ENCODE assay signal across 29 mouse cellular contexts in the genomic region with DNA sequence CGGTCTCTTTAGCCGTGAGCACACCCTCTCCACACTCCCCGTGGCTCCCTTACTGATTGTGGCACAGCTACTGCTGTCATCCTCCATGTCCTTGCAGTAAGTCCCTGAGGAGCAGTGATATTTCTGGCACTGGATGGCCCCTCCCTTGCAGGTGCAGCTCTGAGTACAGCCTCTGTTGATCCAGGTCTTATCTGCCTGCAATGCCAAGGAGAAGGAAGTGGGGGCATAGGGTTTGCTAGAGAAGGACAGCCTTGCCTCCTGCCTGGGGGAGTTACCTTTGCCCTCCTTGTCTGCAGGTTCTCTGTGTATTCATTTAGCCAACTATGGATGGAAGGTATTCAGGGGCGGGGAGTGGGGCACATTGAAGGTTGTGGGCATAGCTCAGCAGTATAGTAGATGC. TPM values are rescaled to one million over a fixed set of nuclear protein-coding genes. Genes with fewer than 3 reads are reported as not detected.
DNase-seq lines count a peak whose midpoint lies in the region; ATAC-seq and TF ChIP-seq lines count a peak whose summit lies in the region.
"Had no signal": no experiment of that assay in that cellular context is flagged by ENCODE, and none has a peak within 500 bp of the region (broad histone marks: within the 10 kb centered on the region; RNA-seq: fewer than 3 reads in every experiment).

No protein-coding gene starts in this region.

- H3K9ac ChIP-seq in lung, embryonic 16.5 days (ENCODE audit: low read length), result no peak overlapping the region
- H3K9ac ChIP-seq in intestine, embryonic 15.5 days, result no peak overlapping the region
- no peak overlapping the region for H3K9ac ChIP-seq in stomach, embryonic 16.5 days (ENCODE audit: low read length)
- H3K9ac ChIP-seq: embryonic facial prominence, embryonic 13.5 days; forebrain, embryonic 12.5 days; forebrain, embryonic 15.5 days; hindbrain, embryonic 12.5 days; hindbrain, embryonic 15.5 days had no signal

- TF ChIP-seq POLR2A in small intestine, adult 2 months (IDR thresholded peaks at IDR 0.05; ENCODE audit: low read depth, low read length), result no peak

- ATAC-seq in lung, embryonic 16.5 days (ENCODE audit: low read depth), result peak; percentile 34; the same call in 1 of the 2 replicates
- ATAC-seq in intestine, embryonic 15.5 days, result peak; percentile 89
- ATAC-seq in stomach, embryonic 16.5 days (ENCODE audit: insufficient read depth, low FRiP score), result peak; percentile 90
- ATAC-seq: forebrain, embryonic 15.5 days; Patski had no signal

- H3K27me3 ChIP-seq in lung, embryonic 16.5 days (ENCODE audit: control insufficient read depth, insufficient read depth, low read depth, low read length), result no peaks in the 10 kb centered on the region
- no peaks in the 10 kb centered on the region for H3K27me3 ChIP-seq in intestine, embryonic 15.5 days (replicated peaks)
- H3K27me3 ChIP-seq in small intestine, adult 2 months (ENCODE audit: control insufficient read depth, insufficient read depth, low read length), result no peaks in the 10 kb centered on the region
- no peaks in the 10 kb centered on the region for H3K27me3 ChIP-seq in stomach, embryonic 16.5 days (ENCODE audit: control insufficient read depth, insufficient read depth, low read length)
- H3K27me3 ChIP-seq: embryonic facial prominence, embryonic 13.5 days; forebrain, embryonic 15.5 days; hindbrain, embryonic 12.5 days; hindbrain, embryonic 15.5 days; Patski had no signal

- no peak overlapping the region for H3K4me3 ChIP-seq in lung, embryonic 16.5 days (ENCODE audit: low read length)
- no peak overlapping the region for H3K4me3 ChIP-seq in intestine, embryonic 15.5 days (replicated peaks)
- H3K4me3 ChIP-seq in small intestine, adult 2 months (ENCODE audit: low read depth, low read length), result no peak overlapping the region; the same call in 1 of the 2 replicates
- no peak overlapping the region for H3K4me3 ChIP-seq in stomach, embryonic 16.5 days (replicated peaks; ENCODE audit: low read length)
- H3K4me3 ChIP-seq: embryonic facial prominence, embryonic 10.5 days; embryonic facial prominence, embryonic 13.5 days; erythroblast, embryonic 14.5 days; forebrain, embryonic 12.5 days; forebrain, embryonic 15.5 days; heart, adult 2 months; hindbrain, embryonic 12.5 days; hindbrain, embryonic 15.5 days had no signal

- no peak overlapping the region for H3K4me2 ChIP-seq in lung, embryonic 16.5 days (ENCODE audit: low read depth, low read length)
- peak overlapping the region; percentile 19; the same call in 1 of the 2 replicates for H3K4me2 ChIP-seq in intestine, embryonic 15.5 days (replicated peaks)
- peak overlapping the region; percentile 3; the same call in 1 of the 2 replicates for H3K4me2 ChIP-seq in stomach, embryonic 16.5 days (ENCODE audit: low read depth, low read length)
- H3K4me2 ChIP-seq: embryonic facial prominence, embryonic 13.5 days; forebrain, embryonic 12.5 days; forebrain, embryonic 15.5 days; heart, embryonic 11.5 days; hindbrain, embryonic 12.5 days; hindbrain, embryonic 15.5 days had no signal

- no peak for TF ChIP-seq CTCF in small intestine, adult 2 months (IDR thresholded peaks at IDR 0.05; ENCODE audit: extremely low read depth, insufficient read length, insufficient replicate concordance, low read depth, low read length)

- H3K27ac ChIP-seq in lung, embryonic 16.5 days (ENCODE audit: low read length), result peak overlapping the region; percentile 55
- H3K27ac ChIP-seq in intestine, embryonic 15.5 days, result peak overlapping the region; percentile 66
- peak overlapping the region; percentile 64 for H3K27ac ChIP-seq in small intestine, adult 2 months (ENCODE audit: insufficient read depth, low read depth, low read length)
- peak overlapping the region; percentile 88 for H3K27ac ChIP-seq in stomach, embryonic 16.5 days (ENCODE audit: low read length)
- H3K27ac ChIP-seq: embryonic facial prominence, embryonic 10.5 days; embryonic facial prominence, embryonic 13.5 days; forebrain, embryonic 12.5 days; forebrain, embryonic 15.5 days; heart, adult 2 months; hindbrain, embryonic 12.5 days; hindbrain, embryonic 15.5 days had no signal

- peaks cover 10% of the 10 kb centered on the region for H3K4me1 ChIP-seq in lung, embryonic 16.5 days (replicated peaks; ENCODE audit: control insufficient read depth, insufficient read depth, low read length)
- H3K4me1 ChIP-seq in intestine, embryonic 15.5 days (replicated peaks), result peaks cover 10% of the 10 kb centered on the region
- H3K4me1 ChIP-seq in small intestine, adult 2 months (ENCODE audit: control insufficient read depth, insufficient read depth, insufficient read length, low read length), result peaks cover 25% of the 10 kb centered on the region; the same call in 1 of the 2 replicates
- H3K4me1 ChIP-seq in stomach, embryonic 16.5 days (ENCODE audit: control insufficient read depth, insufficient read depth, low read length), result no peaks in the 10 kb centered on the region
- H3K4me1 ChIP-seq: embryonic facial prominence, embryonic 13.5 days; forebrain, embryonic 12.5 days; forebrain, embryonic 15.5 days; hindbrain, embryonic 12.5 days; hindbrain, embryonic 15.5 days had no signal

- no peaks in the 10 kb centered on the region for H3K36me3 ChIP-seq in lung, embryonic 16.5 days (ENCODE audit: control insufficient read depth, insufficient read depth, low read length)
- no peaks in the 10 kb centered on the region for H3K36me3 ChIP-seq in intestine, embryonic 15.5 days
- no peaks in the 10 kb centered on the region for H3K36me3 ChIP-seq in small intestine, adult 2 months (ENCODE audit: control insufficient read depth, insufficient read depth, low read length)
- no peaks in the 10 kb centered on the region for H3K36me3 ChIP-seq in stomach, embryonic 16.5 days (ENCODE audit: control insufficient read depth, insufficient read depth, low read length)
- H3K36me3 ChIP-seq: embryonic facial prominence, embryonic 10.5 days; embryonic facial prominence, embryonic 13.5 days; forebrain, embryonic 12.5 days; forebrain, embryonic 15.5 days; G1E; hindbrain, embryonic 12.5 days; hindbrain, embryonic 15.5 days had no signal

- no peaks in the 10 kb centered on the region for H3K9me3 ChIP-seq in lung, embryonic 16.5 days (ENCODE audit: control insufficient read depth, low read length)
- no peaks in the 10 kb centered on the region for H3K9me3 ChIP-seq in intestine, embryonic 15.5 days
- H3K9me3 ChIP-seq in stomach, embryonic 16.5 days (replicated peaks; ENCODE audit: control insufficient read depth, low read length), result no peaks in the 10 kb centered on the region
- H3K9me3 ChIP-seq: embryonic facial prominence, embryonic 10.5 days; embryonic facial prominence, embryonic 13.5 days; forebrain, embryonic 12.5 days; forebrain, embryonic 15.5 days; G1E; hindbrain, embryonic 12.5 days; hindbrain, embryonic 15.5 days had no signal

- no peak for DNase-seq in lung, adult 18-20 months
- no peak for DNase-seq in cerebellum, adult 8-10 months
- DNase-seq in kidney, adult 11 months, result no peak
- no peak for DNase-seq in heart, adult 9 months (ENCODE audit: low spot score in 2 of 2)
- DNase-seq: adrenal gland, adult 2 months; adrenal gland, postnatal 14 days; B cell, adult 2 months; cerebellum, adult 11 months; cerebellum, adult 2 months; cerebellum, postnatal 10 days; cerebellum, postnatal 36 days; embryo, embryonic 11 days; gastrocnemius, postnatal 10 days; gastrocnemius, postnatal 36 days; heart, adult 2 months had no signal

- 66% methylated on average over 4 of the region's 4 CpGs for WGBS in lung, embryonic 16.5 days
- WGBS in intestine, embryonic 15.5 days, result 50% methylated on average over 4 of the region's 4 CpGs
- WGBS in small intestine, adult 2 months, result 27% methylated on average over 4 of the region's 4 CpGs
- 67% methylated on average over 4 of the region's 4 CpGs for WGBS in stomach, embryonic 16.5 days

RNA-seq across cellular contexts. Expression of gene Zan, which starts 57.0 kb away (rescaled TPM):
- polyA plus RNA-seq in lung, embryonic 16.5 days (2015; fragmentation: Nextera tagmentation; extraction: Ambion mirVana), result 0.53 and 0.62 TPM in 2 replicates
- 0.52 and 0.93 TPM in 2 replicates for polyA plus RNA-seq in intestine, embryonic 15.5 days (2015; fragmentation: Nextera tagmentation; extraction: Ambion mirVana)
- 0.98 and 2.3 TPM in 2 replicates for polyA plus RNA-seq in small intestine, adult 2 months (2012; rRNA removed)
- polyA plus RNA-seq in stomach, embryonic 16.5 days (2015; fragmentation: Nextera tagmentation; extraction: Ambion mirVana), result 0.99 TPM in 2 replicates
- polyA plus RNA-seq: erythroblast, embryonic 14.5 days had no signal

Comparison
In these comparisons a context has a peak if more than half of its experiments do, and no peak if none do; other contexts are left out.
1. ATAC-seq: peak in every context shown above with its lines; median percentile 90 in stomach, embryonic 16.5 days; 89 in intestine, embryonic 15.5 days; 34 in lung, embryonic 16.5 days.